ENCODE assay signal across 8 mouse cellular contexts in genomic region chr8:90346880-90347535, GRCm38 (mm10). TPM values are rescaled to one million over a fixed set of nuclear protein-coding genes. Genes with fewer than 3 reads are reported as not detected.
A peak's percentile ranks its signal among the peaks of the same experiment; 100 is the strongest.
DNase-seq lines count a peak whose midpoint lies in the region; ATAC-seq and TF ChIP-seq lines count a peak whose summit lies in the region.

No protein-coding gene starts in this region.

- H3K9ac ChIP-seq in lung, postnatal 0 days (replicated peaks; ENCODE audit: low read depth), result peak overlapping the region; percentile 55

- no peak for TF ChIP-seq CTCF in cortical plate, adult 2 months (IDR thresholded peaks at IDR 0.05; ENCODE audit: extremely low read depth, insufficient read depth, low read length)
- no peak for TF ChIP-seq CTCF in lung, postnatal 0 days (IDR thresholded peaks at IDR 0.05)

- peak overlapping the region; percentile 46 for H3K4me3 ChIP-seq in cortical plate, adult 2 months (ENCODE audit: insufficient read depth, low read length)
- peak overlapping the region; percentile 80 for H3K4me3 ChIP-seq in hindbrain, embryonic 10.5 days
- H3K4me3 ChIP-seq in lung, postnatal 0 days (ENCODE audit: low read depth, low read length), result peak overlapping the region; percentile 63

- H3K27ac ChIP-seq in cortical plate, adult 2 months (ENCODE audit: insufficient read depth, low read length), result no peak overlapping the region
- H3K27ac ChIP-seq in hindbrain, embryonic 10.5 days, result peak overlapping the region; percentile 99
- H3K27ac ChIP-seq in lung, postnatal 0 days (ENCODE audit: low read length), result 0 out of 2 replicates have a peak overlapping the region, but pooled peaks have one; percentile 85

- no peaks in the 10 kb centered on the region for H3K4me1 ChIP-seq in cortical plate, adult 2 months (ENCODE audit: control insufficient read depth, insufficient read depth, low read length)
- peaks cover 51% of the 10 kb centered on the region for H3K4me1 ChIP-seq in hindbrain, embryonic 10.5 days (replicated peaks)
- H3K4me1 ChIP-seq in lung, postnatal 0 days (ENCODE audit: insufficient read depth, low read depth, low read length), result peaks cover 6% of the 10 kb centered on the region; the same call in 1 of the 2 replicates

- 1% methylated on average over 21 of the region's 21 CpGs for WGBS in hindbrain, embryonic 10.5 days
- WGBS in lung, postnatal 0 days, result 1% methylated on average over 21 of the region's 21 CpGs

- H3K36me3 ChIP-seq in hindbrain, embryonic 10.5 days, result peaks cover 17% of the 10 kb centered on the region
- no peaks in the 10 kb centered on the region for H3K36me3 ChIP-seq in lung, postnatal 0 days (ENCODE audit: insufficient read depth, low read length)

- TF ChIP-seq EP300 in lung, postnatal 0 days (IDR thresholded peaks at IDR 0.05), result no peak

- H3K4me2 ChIP-seq in lung, postnatal 0 days (replicated peaks; ENCODE audit: low read depth, low read length), result peak overlapping the region; percentile 97

- peak; percentile 13 to 26 for DNase-seq in cerebellum, postnatal 10 days
- no peak for DNase-seq in cerebellum, postnatal 25 days
- peak; percentile 11 for DNase-seq in hindbrain, embryonic 10.5 days (ENCODE audit: low spot score)
- DNase-seq in lung, postnatal 0 days (ENCODE audit: low spot score), result no peak
- DNase-seq in spleen, postnatal 14 days (ENCODE audit: low spot score in 2 of 2), result no peak
- no peak for DNase-seq in cerebellum, adult 18-20 months
- DNase-seq in layer of hippocampus, postnatal 10 days (ENCODE audit: low spot score in 2 of 2), result no peak

- TF ChIP-seq POLR2A in cortical plate, adult 2 months (IDR thresholded peaks at IDR 0.05; ENCODE audit: extremely low read depth, insufficient read depth, low read length), result no peak

- no peaks in the 10 kb centered on the region for H3K9me3 ChIP-seq in hindbrain, embryonic 10.5 days
- H3K9me3 ChIP-seq in lung, postnatal 0 days (ENCODE audit: low read length), result no peaks in the 10 kb centered on the region

- ATAC-seq in lung, postnatal 0 days, result no peak

- peaks cover 9% of the 10 kb centered on the region for H3K27me3 ChIP-seq in hindbrain, embryonic 10.5 days (ENCODE audit: insufficient read depth, poor library complexity, severe bottlenecking)
- no peaks in the 10 kb centered on the region for H3K27me3 ChIP-seq in lung, postnatal 0 days (replicated peaks; ENCODE audit: insufficient read depth, low read length)

RNA-seq across cellular contexts. Expression of gene Tox3, which starts 1.1 kb away (rescaled TPM):
- 11.7 and 13.5 TPM in 2 replicates for polyA plus RNA-seq in cortical plate, adult 2 months (2012; rRNA removed)
- 15.0 and 24.4 TPM in 2 replicates for polyA plus RNA-seq in hindbrain, embryonic 10.5 days (2016; fragmentation: Nextera tagmentation; extraction: Ambion mirVana)
- polyA plus RNA-seq in lung, postnatal 0 days (2015; fragmentation: Nextera tagmentation; extraction: Ambion mirVana), result 7.6 and 8.7 TPM in 2 replicates
- total RNA-seq in layer of hippocampus, postnatal 10 days (2021), result 10 to 100 TPM in 1 of 2 experiments, 1 to 10 TPM in 1; 9.9 to 10.3 TPM

Comparison
In these comparisons a context has a peak if more than half of its experiments do, and no peak if none do; other contexts are left out.
1. DNase-seq: peak in cerebellum, postnatal 10 days (2 of 2) and hindbrain, embryonic 10.5 days (single experiment); none in cerebellum, postnatal 25 days (0 of 2), lung, postnatal 0 days (single experiment), spleen, postnatal 14 days (0 of 2), cerebellum, adult 18-20 months (0 of 2) and layer of hippocampus, postnatal 10 days (0 of 2).
2. Peak in every context shown above with its lines, with median percentiles within 50 percentile points of each other: H3K4me3 ChIP-seq.